Mouse (Mus musculus) intestine, embryonic 16.5 days (tissue): ENCODE results near the gene Cdc42ep2. TPM values are rescaled to one million over a fixed set of nuclear protein-coding genes. Genes with fewer than 3 reads are reported as not detected.

ENCODE experiments used
- ATAC-seq: fragments of 200-750 bp; cut with Nextera tagmentation; 2 replicates; pipeline ENCODE4 v1.8.0; 2017; ENCODE audit warnings: moderate TSS enrichment, moderate library complexity
- H3K27ac ChIP-seq: fragments of 300-500 bp; sonication (generic); 2 replicates; pipeline ENCODE4 v1.5.1; 2014; ENCODE audit warnings: mild to moderate bottlenecking, low read length
- H3K27me3 ChIP-seq: fragments of 300-500 bp; sonication (generic); replicated peaks from 2 replicates; pipeline ENCODE4 v1.6.1; 2014; ENCODE audit warnings: low read length, control low read depth, mixed read lengths; ENCODE audit not compliant: control insufficient read depth, insufficient read depth
- H3K36me3 ChIP-seq: fragments of 300-500 bp; sonication (generic); 2 replicates; pipeline ENCODE4 v1.6.1; 2014; ENCODE audit warnings: low read length, control low read depth; ENCODE audit not compliant: control insufficient read depth, insufficient read depth
- H3K4me1 ChIP-seq: fragments of 300-500 bp; sonication (generic); 2 replicates; pipeline ENCODE4 v1.6.1; 2014; ENCODE audit warnings: low read length, control low read depth, mixed read lengths; ENCODE audit not compliant: control insufficient read depth, insufficient read depth
- H3K4me2 ChIP-seq: fragments of 300-500 bp; sonication (generic); 2 replicates; pipeline ENCODE4 v1.6.1; 2014; ENCODE audit warnings: low read depth, low read length, control low read depth
- H3K4me3 ChIP-seq: fragments of 300-500 bp; sonication (generic); 2 replicates; pipeline ENCODE4 v1.5.1; 2014; ENCODE audit warnings: mild to moderate bottlenecking, low read length
- H3K9ac ChIP-seq: fragments of 300-500 bp; sonication (generic); 2 replicates; pipeline ENCODE4 v1.6.1; 2014; ENCODE audit warnings: low read depth, low read length
- H3K9me3 ChIP-seq: fragments of 300-500 bp; sonication (generic); 2 replicates; pipeline ENCODE4 v1.6.1; 2016; ENCODE audit warnings: low read length, control low read depth; ENCODE audit not compliant: control insufficient read depth
- WGBS: fragments of 180-500 bp; shearing (Covaris S2); extraction: QIAGEN DNeasy Blood & Tissue Kit; methylation state at CpG from one replicate; pipeline ENCODE4 v1.1.7; 2014; 5-methylcytosine and 5-hydroxymethylcytosine counted together
- polyA plus RNA-seq: library from polyadenylated mRNA; unstranded; fragments of >200 nt; fragmentation: Nextera tagmentation; extraction: Ambion mirVana; gene quantifications from 2 replicates; pipeline ENCODE4 v1.2.1, GENCODE M21; 2015

Cdc42ep2 gene
- polyA plus RNA-seq, 1 experiment from 2014 or later, result 14.7 TPM

DNA sequence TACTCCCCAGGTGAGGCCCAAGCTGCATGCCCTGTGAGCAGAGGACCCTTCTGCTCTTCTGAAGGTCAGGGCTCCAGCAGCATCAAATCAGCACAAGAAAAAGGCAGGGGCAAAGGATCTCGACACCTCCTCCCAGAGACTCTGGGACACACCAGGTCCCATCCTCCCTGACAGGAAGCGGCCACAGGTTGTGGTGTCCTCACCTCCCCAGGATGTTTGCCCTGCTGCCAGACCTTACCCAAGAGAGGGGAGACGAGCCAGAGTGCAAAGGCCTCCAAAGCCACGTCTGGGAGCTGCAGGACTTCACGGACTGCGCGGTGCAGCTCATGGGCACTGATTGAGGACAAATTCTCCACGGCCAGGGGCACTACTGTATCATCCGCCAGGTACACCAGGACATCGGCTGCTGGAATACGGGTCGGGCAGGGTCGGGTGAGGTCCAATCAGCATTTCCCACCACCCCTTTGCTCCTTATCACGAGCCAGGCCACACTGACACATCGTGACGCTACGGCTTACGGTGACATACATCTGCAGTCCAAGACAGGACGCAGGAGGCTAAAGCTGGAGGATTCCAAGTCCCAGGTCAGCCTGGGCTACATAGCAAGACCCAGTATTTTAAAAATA lies 51.6 kb downstream of the Cdc42ep2 start:
- H3K27me3 ChIP-seq, result no peaks in the 10 kb centered on the region
- no peak overlapping the region for H3K4me2 ChIP-seq
- ATAC-seq, result no peak
- no peaks in the 10 kb centered on the region for H3K9me3 ChIP-seq
- no peaks in the 10 kb centered on the region for H3K36me3 ChIP-seq
- H3K4me3 ChIP-seq, result no peak overlapping the region
- WGBS, result 80% methylated on average over 19 of the region's 19 CpGs
- no peak overlapping the region for H3K9ac ChIP-seq
- H3K4me1 ChIP-seq, result peaks cover 33% of the 10 kb centered on the region
- no peak overlapping the region for H3K27ac ChIP-seq

DNA sequence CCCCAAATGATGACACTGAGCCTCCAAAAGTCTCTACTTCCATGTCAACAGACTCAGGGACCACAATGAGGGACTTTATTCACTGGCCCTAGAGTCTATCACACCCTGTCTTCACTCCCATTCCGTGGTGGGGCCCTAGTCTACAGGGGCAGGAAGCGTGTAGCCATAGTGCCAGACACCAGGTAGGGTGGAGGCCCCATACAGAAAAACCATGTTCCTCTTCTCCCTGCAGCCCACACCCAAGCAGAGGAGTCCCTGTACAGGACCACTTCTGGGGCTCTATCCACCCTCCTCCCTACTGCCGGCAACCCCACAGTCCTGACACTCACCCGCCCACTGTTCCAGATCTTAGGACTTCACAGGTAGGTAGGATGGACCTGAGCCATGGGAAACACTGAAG lies 52.1 kb downstream of the Cdc42ep2 start:
- Histone ChIP-seq H3K4me3 (no peak overlapping the region), H3K27me3 (no peaks in the 10 kb centered on the region), H3K9me3 (no peaks in the 10 kb centered on the region), H3K27ac (no peak overlapping the region), H3K36me3 (no peaks in the 10 kb centered on the region), H3K4me1 (peaks cover 34% of the 10 kb centered on the region), H3K9ac (no peak overlapping the region), H3K4me2 (no peak overlapping the region)
- WGBS, result 86% methylated on average over 4 of the region's 4 CpGs
- no peak for ATAC-seq

DNA sequence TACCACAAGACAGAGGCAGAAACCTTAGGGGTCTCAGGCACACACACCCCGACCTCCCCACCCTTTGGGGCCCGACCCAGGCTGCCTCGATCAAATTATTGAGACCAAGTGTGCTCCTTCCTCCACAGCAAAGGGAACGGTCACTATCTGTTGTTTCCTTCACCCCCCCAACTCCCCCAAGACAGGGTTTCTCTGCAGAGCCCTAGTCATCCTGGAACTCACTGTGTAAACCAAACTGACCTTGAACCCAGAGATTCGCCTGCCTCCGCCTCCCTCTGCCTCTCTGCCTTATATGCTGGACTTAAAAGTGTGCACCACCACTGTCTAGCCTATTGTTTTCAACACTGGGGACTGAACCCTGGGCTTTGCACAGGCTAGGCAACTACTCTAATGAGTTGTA lies 52.9 kb downstream of the Cdc42ep2 start:
- H3K9ac ChIP-seq, result peak overlapping the region; percentile 56; the same call in 1 of the 2 replicates
- H3K4me1 ChIP-seq, result peaks cover 34% of the 10 kb centered on the region
- H3K27ac ChIP-seq, result peak overlapping the region; percentile 54; the same call in 1 of the 2 replicates
- H3K27me3 ChIP-seq, result no peaks in the 10 kb centered on the region
- no peak for ATAC-seq
- no peaks in the 10 kb centered on the region for H3K9me3 ChIP-seq
- 38% methylated on average over 6 of the region's 6 CpGs for WGBS
- H3K36me3 ChIP-seq, result 0 out of 2 replicates have a peak, but pooled peaks cover 3% of the 10 kb centered on the region
- H3K4me2 ChIP-seq, result peak overlapping the region; percentile 31; the same call in 1 of the 2 replicates
- H3K4me3 ChIP-seq, result no peak overlapping the region

GRCm38 (mm10) chr19:5871273-5871672 lies 53.3 kb downstream of the Cdc42ep2 start:
- peak; percentile 39 for ATAC-seq
- Histone ChIP-seq H3K4me1 (peaks cover 34% of the 10 kb centered on the region), H3K4me3 (no peak overlapping the region), H3K27me3 (no peaks in the 10 kb centered on the region), H3K27ac (peak overlapping the region; percentile 54), H3K9me3 (no peaks in the 10 kb centered on the region), H3K36me3 (0 out of 2 replicates have a peak, but pooled peaks cover 3% of the 10 kb centered on the region), H3K9ac (peak overlapping the region; percentile 56), H3K4me2 (peak overlapping the region; percentile 31; the same call in 1 of the 2 replicates)
- WGBS, result 9% methylated on average over 7 of the region's 7 CpGs

DNA sequence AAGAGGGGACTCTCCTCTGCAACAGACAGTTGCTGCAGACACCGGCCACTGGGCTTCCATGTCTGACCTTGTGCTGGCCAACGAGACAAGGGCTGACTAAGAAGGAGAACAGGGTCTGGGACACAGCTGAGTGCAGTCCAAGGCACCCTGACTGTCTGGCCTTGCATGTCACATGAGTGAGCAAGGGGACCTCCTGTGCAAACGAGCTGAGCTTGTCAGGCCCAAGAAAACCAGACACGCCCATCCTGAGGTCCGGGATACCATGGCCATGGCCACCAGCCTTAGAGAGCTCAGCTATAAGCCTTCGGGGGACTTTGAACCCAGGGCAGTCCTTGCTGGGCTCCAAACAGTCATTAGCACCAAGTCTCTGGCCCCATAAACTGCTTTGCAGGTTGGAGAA lies 56.5 kb downstream of the Cdc42ep2 start:
- Histone ChIP-seq H3K9ac (no peak overlapping the region), H3K27ac (peak overlapping the region; percentile 52; the same call in 1 of the 2 replicates), H3K27me3 (no peaks in the 10 kb centered on the region), H3K4me2 (no peak overlapping the region), H3K4me1 (peaks cover 19% of the 10 kb centered on the region), H3K36me3 (peaks cover 16% of the 10 kb centered on the region), H3K4me3 (no peak overlapping the region), H3K9me3 (no peaks in the 10 kb centered on the region)
- 73% methylated on average over 6 of the region's 6 CpGs for WGBS
- peak; percentile 82 for ATAC-seq

Other genes with a start within 250 kb of the Cdc42ep2 start
- 28.7 and 33.7 TPM in 2 replicates for gene Map3k11, start 236.1 kb downstream of the Cdc42ep2 start, polyA plus RNA-seq
- gene Pcnx3, start 235.9 kb downstream of the Cdc42ep2 start, polyA plus RNA-seq, result 15.1 and 16.8 TPM in 2 replicates
- gene Kcnk7, start 220.4 kb downstream of the Cdc42ep2 start, polyA plus RNA-seq, result 0.13 and 0.34 TPM in 2 replicates
- gene Ehbp1l1, start 198.5 kb downstream of the Cdc42ep2 start, polyA plus RNA-seq, result 48.6 and 49.7 TPM in 2 replicates
- 56.6 and 57.8 TPM in 2 replicates for gene Fam89b, start 195.2 kb downstream of the Cdc42ep2 start, polyA plus RNA-seq
- gene Ltbp3, start 183.9 kb downstream of the Cdc42ep2 start, polyA plus RNA-seq, result 14.0 and 20.8 TPM in 2 replicates
- 58.9 and 64.3 TPM in 2 replicates for gene Scyl1, start 153.4 kb downstream of the Cdc42ep2 start, polyA plus RNA-seq
- 31.1 and 31.7 TPM in 2 replicates for gene Frmd8, start 49.5 kb downstream of the Cdc42ep2 start, polyA plus RNA-seq
- 3.4 and 4.1 TPM in 2 replicates for gene Slc25a45, start 47.0 kb downstream of the Cdc42ep2 start, polyA plus RNA-seq
- 1.5 and 1.7 TPM in 2 replicates for gene Tigd3, start 30.7 kb downstream of the Cdc42ep2 start, polyA plus RNA-seq
- gene Dpf2, start 11.8 kb downstream of the Cdc42ep2 start, polyA plus RNA-seq, result 109 and 119 TPM in 2 replicates
- 58.4 and 61.7 TPM in 2 replicates for gene Pola2, start 39.4 kb upstream of the Cdc42ep2 start, polyA plus RNA-seq
- gene Slc22a20, start 61.3 kb upstream of the Cdc42ep2 start, polyA plus RNA-seq, result not detected in 2 replicates
- gene Capn1, start 91.1 kb upstream of the Cdc42ep2 start, polyA plus RNA-seq, result 11.8 and 12.4 TPM in 2 replicates
- 29.1 and 36.4 TPM in 2 replicates for gene Syvn1, start 121.8 kb upstream of the Cdc42ep2 start, polyA plus RNA-seq
- gene Mrpl49, start 133.0 kb upstream of the Cdc42ep2 start, polyA plus RNA-seq, result 71.4 and 79.5 TPM in 2 replicates
- 868 and 882 TPM in 2 replicates for gene Fau, start 133.0 kb upstream of the Cdc42ep2 start, polyA plus RNA-seq
- gene Znhit2, start 136.4 kb upstream of the Cdc42ep2 start, polyA plus RNA-seq, result 27.6 and 29.9 TPM in 2 replicates
- 37.3 and 39.0 TPM in 2 replicates for gene Tm7sf2, start 143.6 kb upstream of the Cdc42ep2 start, polyA plus RNA-seq
- gene Vps51, start 152.4 kb upstream of the Cdc42ep2 start, polyA plus RNA-seq, result 66.7 and 68.2 TPM in 2 replicates
- gene Tmem262, start 155.2 kb upstream of the Cdc42ep2 start, polyA plus RNA-seq, result not detected in 2 replicates
- 1.2 and 1.7 TPM in 2 replicates for gene Gm28374, start 157.4 kb upstream of the Cdc42ep2 start, polyA plus RNA-seq
- 66.1 and 68.0 TPM in 2 replicates for gene Zfpl1, start 160.1 kb upstream of the Cdc42ep2 start, polyA plus RNA-seq
- 27.7 and 31.4 TPM in 2 replicates for gene Cdca5, start 160.2 kb upstream of the Cdc42ep2 start, polyA plus RNA-seq
- 0.28 and 0.29 TPM in 2 replicates for gene AC131692.1, start 169.6 kb upstream of the Cdc42ep2 start, polyA plus RNA-seq
- 71.9 and 102 TPM in 2 replicates for gene Naaladl1, start 181.0 kb upstream of the Cdc42ep2 start, polyA plus RNA-seq
- gene Sac3d1, start 193.8 kb upstream of the Cdc42ep2 start, polyA plus RNA-seq, result 33.4 and 35.7 TPM in 2 replicates
- 36.8 and 37.0 TPM in 2 replicates for gene Snx15, start 203.5 kb upstream of the Cdc42ep2 start, polyA plus RNA-seq
- 1.1 and 1.8 TPM in 2 replicates for gene Batf2, start 216.2 kb upstream of the Cdc42ep2 start, polyA plus RNA-seq
- gene Arl2, start 216.7 kb upstream of the Cdc42ep2 start, polyA plus RNA-seq, result 102 and 103 TPM in 2 replicates